Mouse (Mus musculus) olfactory bulb, adult 2 months (tissue): ENCODE results near the gene Optn.

ENCODE experiments used
- CTCF ChIP-seq: fragments of 200-500 bp; IDR thresholded peaks from 2 replicates; pipeline ENCODE4 v1.5.1; 2012; ENCODE audit warnings: low read depth, mild to moderate bottlenecking, low read length, moderate library complexity; ENCODE audit not compliant: insufficient read depth
- POLR2A ChIP-seq: fragments of 200-500 bp; IDR thresholded peaks from 2 replicates; pipeline ENCODE4 v1.6.1; 2012; ENCODE audit warnings: mild to moderate bottlenecking, low read depth, low read length, moderate library complexity; ENCODE audit not compliant: insufficient read depth

- TF ChIP-seq CTCF, result no peak
- TF ChIP-seq POLR2A, result no peak
These were observed 26.5 kb downstream of the Optn start for GRCm38 (mm10) chr2:5037390-5037789.
